Mouse (Mus musculus) thymus, adult 2 months (tissue): ENCODE measurements around the gene Phf2.

Source experiments
- CTCF ChIP-seq: fragments of 200-500 bp; IDR thresholded peaks from 2 replicates; pipeline ENCODE4 v1.5.1; 2012; ENCODE audit warnings: mild to moderate bottlenecking, control low read depth, low read length, moderate library complexity, borderline replicate concordance; ENCODE audit not compliant: control insufficient read depth, poor library complexity, insufficient read depth; ENCODE audit errors: extremely low read depth
- POLR2A ChIP-seq: fragments of 200-500 bp; IDR thresholded peaks from 2 replicates; pipeline ENCODE4 v1.6.1; 2012; ENCODE audit warnings: mild to moderate bottlenecking, low read length, control low read depth, moderate library complexity; ENCODE audit not compliant: control insufficient read depth, poor library complexity, insufficient read depth; ENCODE audit errors: extremely low read depth

GRCm38 (mm10) chr13:48850771-48851170, 20.1 kb downstream of the Phf2 start:
- TF ChIP-seq POLR2A = no peak
- TF ChIP-seq CTCF = no peak
